Mouse (Mus musculus) bone marrow macrophage, adult 2 months (primary cell): ENCODE results near the gene D8Ertd738e.

ENCODE experiments used
- CTCF ChIP-seq: IDR thresholded peaks from 2 replicates; pipeline ENCODE4 v1.5.1; 2012; ENCODE audit warnings: low read depth, mild to moderate bottlenecking, low read length, moderate library complexity
- POLR2A ChIP-seq: IDR thresholded peaks from 2 replicates; pipeline ENCODE4 v1.6.1; 2012; ENCODE audit warnings: mild to moderate bottlenecking, low read depth, low read length, borderline replicate concordance

GRCm38 (mm10) chr8:84210167-84210791 lies 39.2 kb downstream of the D8Ertd738e start:
- TF ChIP-seq CTCF (peak; percentile 91), POLR2A (no peak)
